Mouse (Mus musculus): ENCODE measurements at regions not wholly inside any gene's neighbourhood (a gene's known extent, or its start where the extent isn't known, plus 50 kb on each side); places are given as distances from the start of the nearest gene placed in this dataset.

DNA sequence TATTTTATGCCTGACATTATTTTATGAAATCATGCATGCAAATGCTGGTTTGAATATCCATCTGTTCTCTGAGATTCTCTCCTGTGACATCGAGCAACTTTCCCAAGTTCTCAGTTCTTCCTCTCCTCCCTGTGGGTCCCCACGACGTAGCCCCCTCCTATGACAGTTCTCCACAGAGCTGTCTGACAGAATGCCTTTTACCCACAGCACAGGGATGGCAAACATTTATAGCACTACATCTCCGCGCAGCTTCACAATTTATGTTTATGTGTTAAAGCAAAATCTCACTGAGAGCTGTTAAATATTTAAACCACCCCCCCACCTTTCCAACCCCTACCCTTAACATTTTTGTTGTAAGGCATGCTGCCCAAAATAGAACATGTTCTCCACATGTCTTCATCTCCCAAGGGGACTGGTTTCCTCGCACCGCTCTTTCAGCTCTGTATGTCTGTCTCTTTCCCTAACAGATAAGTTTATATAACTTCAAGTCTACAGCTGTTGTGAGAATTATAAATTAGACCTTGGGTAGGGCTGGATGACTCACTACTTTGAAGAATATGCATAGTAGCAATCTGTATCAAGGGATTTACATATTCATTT is 63.5 kb upstream of the Ndst3 start:
- in situ Hi-C loops (cut with MboI; ENCODE audit: low pct_unique_long_range_greater_than_20kb in 1 of 2, low sequenced_read_pairs in 2 of 2, unreplicated experiment in 1 of 2) = no loop called here

DNA sequence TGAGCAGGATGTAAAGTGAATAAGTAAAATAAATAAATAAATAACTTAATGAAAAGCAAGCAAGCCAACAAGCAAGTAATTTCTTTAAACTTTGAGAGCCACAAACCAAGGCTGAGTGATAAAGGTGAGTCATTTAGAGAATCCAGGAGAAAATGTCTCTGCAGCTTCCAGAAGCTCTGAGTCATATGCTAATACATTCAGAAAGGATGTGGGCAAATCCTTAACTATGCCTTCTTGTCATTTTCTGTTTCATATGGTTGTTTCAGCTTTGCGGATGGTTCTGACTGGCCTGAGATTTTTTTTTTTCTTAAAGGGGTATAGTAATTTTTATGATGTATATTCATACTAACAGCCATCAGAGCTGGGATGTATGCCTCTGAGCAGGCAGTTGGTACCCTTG is 64.3 kb upstream of the Ndst3 start:
- in situ Hi-C loops (cut with MboI; ENCODE audit: low pct_unique_long_range_greater_than_20kb in 1 of 2, low sequenced_read_pairs in 2 of 2, unreplicated experiment in 1 of 2) = no loop called here

DNA sequence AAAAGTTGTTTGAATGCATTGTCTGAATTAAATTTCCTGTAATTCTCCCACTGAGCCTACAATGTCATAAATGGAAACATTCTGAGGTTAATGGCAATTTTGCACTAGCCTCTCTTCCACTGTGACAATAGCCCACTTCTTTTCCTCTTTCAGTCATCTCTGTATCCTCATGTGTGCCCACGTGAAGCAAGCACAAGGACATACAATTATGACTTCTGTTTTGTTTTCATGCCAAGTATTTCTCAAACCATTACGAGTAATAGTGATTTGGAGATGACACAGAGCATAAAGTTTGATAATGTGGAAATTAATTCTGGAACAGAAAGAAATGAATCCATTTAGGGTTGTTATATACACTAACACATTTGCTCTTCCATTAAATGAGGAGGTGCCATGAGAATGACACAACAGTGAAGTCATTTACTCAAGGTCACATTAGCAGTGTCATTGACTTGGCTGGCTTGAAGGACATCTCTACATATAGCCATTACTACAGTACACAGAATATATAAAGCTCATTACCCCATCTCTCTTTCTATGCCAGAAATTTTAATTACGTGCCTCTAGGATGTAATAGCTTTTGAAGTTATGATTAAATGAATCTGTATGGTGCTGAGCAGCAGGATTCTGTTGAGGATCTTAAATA is 75.4 kb upstream of the Ndst3 start:
- in situ Hi-C loops (cut with MboI; ENCODE audit: low pct_unique_long_range_greater_than_20kb in 1 of 2, low sequenced_read_pairs in 2 of 2, unreplicated experiment in 1 of 2) = no loop called here

DNA sequence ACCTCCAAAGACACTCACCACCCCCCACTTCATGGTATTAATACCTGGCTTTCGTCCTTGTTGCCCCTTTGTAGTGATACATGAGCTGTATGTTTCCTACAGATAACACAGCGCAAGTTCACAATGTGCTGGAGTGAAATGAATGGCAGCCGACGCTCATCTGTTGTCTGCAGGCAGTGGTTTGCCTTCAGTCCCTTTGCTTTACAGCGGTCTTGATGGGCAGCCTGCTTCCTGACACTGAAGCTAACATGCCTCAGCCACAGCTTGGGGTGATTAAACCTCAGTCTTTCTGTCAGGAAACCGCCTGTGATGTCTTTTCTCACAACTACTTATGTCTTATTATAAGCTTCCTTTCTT is 75.9 kb upstream of the Ndst3 start:
- in situ Hi-C loops (cut with MboI; ENCODE audit: low pct_unique_long_range_greater_than_20kb in 1 of 2, low sequenced_read_pairs in 2 of 2, unreplicated experiment in 1 of 2) = no loop called here

DNA sequence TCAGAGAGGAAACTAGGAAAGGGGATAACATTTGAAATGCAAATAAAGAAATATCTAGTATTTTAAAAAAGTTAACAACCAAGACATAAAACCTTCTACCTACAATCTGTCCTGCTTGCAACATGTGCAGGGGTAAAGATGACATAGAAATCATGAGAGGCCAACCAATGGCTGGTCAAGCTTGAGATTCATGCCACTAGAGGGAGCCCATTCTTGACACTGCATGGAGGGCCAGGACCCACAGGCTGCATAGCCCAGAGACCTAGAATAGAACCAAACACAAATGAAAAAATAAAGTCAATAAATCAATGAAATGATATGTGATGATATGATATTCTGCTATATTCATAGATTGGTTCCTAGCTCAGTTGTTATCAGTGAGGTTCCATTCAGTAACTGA is 89.9 kb upstream of the Ndst3 start:
- in situ Hi-C loops (cut with MboI; ENCODE audit: low pct_unique_long_range_greater_than_20kb in 1 of 2, low sequenced_read_pairs in 2 of 2, unreplicated experiment in 1 of 2) = no loop called here

DNA sequence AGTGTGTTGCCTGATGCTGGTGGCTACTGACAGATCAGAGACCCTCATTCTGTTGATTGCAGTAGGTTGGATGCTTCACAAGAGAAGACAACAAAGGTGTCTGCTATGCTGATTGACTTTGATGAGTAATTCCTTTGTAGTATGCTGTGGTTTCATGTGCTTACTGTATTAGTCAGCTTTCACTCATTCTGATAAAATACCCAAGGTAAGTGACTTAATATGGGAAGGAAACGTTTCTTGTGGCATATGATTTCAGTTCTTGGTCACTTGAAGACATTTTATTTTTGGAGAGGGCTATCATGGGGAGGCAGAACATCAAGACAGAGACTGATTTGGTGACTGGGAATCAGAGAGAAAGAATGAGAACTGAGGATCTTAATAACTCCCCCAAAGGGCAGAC is 90.9 kb upstream of the Ndst3 start:
- in situ Hi-C loops (cut with MboI; ENCODE audit: low pct_unique_long_range_greater_than_20kb in 1 of 2, low sequenced_read_pairs in 2 of 2, unreplicated experiment in 1 of 2) = no loop called here

DNA sequence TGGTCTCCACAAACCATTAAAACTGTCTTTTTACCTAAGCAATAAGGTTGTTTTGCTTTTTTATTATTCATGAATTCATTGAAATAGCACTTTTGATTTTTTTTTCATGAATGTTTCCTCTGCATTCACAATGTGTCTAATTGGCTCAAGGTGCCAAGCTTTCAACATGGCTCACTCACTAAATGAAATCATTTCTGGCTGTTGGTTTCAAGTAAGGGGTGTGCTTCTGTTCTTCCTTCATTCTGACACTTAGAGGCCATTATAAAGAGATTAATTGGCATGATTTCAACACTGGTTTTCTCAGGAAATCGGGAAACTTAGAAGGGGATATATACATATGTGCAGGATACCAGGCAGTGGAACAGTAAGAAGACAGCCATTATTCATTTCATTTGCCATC is 93.5 kb upstream of the Ndst3 start:
- in situ Hi-C loops (cut with MboI; ENCODE audit: low pct_unique_long_range_greater_than_20kb in 1 of 2, low sequenced_read_pairs in 2 of 2, unreplicated experiment in 1 of 2) = no loop called here

DNA sequence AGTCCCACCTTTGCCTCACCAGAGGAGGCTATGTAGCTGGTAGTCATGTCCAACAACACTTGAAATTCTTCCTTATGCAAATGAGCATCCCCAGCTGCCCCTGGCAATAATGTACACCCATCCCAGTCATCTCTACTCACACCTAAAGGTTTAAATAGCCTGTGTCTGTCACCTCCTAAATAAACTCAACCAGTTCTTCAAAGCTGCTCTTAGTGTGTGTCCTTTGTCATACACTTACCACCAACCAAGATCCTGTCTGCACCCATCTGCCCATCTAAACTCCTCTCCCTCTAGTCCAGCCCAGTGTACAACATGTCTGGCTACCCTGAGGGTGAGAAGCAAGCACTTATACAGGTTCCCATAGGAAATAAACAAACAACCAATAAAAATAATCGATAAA is 103.4 kb upstream of the Ndst3 start:
- in situ Hi-C loops (cut with MboI; ENCODE audit: low pct_unique_long_range_greater_than_20kb in 1 of 2, low sequenced_read_pairs in 2 of 2, unreplicated experiment in 1 of 2) = no loop called here

DNA sequence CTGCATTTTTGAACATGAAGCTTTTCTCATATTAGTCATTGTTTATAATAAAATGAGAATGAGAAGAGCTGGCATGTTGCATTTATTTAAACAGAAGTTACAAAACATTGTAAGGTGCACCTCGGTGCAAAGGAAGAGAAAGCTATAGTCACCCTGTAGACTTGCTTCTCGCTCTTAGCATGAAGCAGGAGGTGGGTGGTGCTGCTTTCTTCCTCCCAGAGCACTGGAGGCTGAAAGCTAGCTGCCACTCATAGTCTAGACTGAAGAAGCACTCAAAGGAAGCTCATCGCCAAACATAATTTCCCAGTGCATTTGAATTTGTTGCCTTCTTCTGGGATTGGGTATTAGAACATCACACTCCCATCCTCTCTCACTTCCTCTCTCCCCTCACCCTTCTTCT is 114.7 kb upstream of the Ndst3 start:
- in situ Hi-C loops (cut with MboI; ENCODE audit: low pct_unique_long_range_greater_than_20kb in 1 of 2, low sequenced_read_pairs in 2 of 2, unreplicated experiment in 1 of 2) = no loop called here

DNA sequence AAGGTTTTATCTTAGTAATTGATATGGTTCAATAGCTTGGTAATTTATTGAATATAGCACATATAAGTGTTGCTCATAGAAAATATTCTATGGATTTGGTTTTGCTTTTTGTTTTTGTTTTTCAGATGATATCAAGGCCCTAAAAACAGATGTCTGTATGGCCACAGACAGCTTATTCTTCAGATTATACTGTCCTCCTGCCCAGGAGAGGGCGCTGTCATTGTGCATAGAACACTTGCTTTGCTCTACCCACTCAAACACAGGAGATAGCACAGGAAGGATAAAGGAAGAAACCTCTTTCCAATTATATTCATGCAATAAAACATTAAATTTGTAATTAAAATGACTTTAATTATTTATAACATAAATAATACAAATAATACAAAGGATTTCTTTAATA is 115.4 kb upstream of the Ndst3 start:
- in situ Hi-C loops (cut with MboI; ENCODE audit: low pct_unique_long_range_greater_than_20kb in 1 of 2, low sequenced_read_pairs in 2 of 2, unreplicated experiment in 1 of 2) = no loop called here

DNA sequence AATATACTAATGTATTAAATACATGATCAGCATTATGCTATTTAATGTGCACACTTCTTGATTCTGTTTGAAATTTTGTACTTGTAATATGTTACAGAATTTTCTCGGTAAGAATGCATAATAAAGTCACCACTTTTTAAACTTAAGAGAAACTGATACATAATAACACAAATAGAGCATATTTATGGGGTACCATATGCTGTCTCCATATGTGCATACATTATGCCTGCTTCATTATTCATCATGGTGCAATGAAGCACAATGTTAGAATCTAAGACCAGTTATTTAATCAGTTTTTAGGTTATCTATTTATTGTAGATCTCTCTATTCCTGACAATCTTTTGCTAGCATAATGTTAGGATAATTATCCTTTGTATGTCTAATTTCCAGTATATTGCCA is 115.9 kb upstream of the Ndst3 start:
- in situ Hi-C loops (cut with MboI; ENCODE audit: low pct_unique_long_range_greater_than_20kb in 1 of 2, low sequenced_read_pairs in 2 of 2, unreplicated experiment in 1 of 2) = no loop called here

DNA sequence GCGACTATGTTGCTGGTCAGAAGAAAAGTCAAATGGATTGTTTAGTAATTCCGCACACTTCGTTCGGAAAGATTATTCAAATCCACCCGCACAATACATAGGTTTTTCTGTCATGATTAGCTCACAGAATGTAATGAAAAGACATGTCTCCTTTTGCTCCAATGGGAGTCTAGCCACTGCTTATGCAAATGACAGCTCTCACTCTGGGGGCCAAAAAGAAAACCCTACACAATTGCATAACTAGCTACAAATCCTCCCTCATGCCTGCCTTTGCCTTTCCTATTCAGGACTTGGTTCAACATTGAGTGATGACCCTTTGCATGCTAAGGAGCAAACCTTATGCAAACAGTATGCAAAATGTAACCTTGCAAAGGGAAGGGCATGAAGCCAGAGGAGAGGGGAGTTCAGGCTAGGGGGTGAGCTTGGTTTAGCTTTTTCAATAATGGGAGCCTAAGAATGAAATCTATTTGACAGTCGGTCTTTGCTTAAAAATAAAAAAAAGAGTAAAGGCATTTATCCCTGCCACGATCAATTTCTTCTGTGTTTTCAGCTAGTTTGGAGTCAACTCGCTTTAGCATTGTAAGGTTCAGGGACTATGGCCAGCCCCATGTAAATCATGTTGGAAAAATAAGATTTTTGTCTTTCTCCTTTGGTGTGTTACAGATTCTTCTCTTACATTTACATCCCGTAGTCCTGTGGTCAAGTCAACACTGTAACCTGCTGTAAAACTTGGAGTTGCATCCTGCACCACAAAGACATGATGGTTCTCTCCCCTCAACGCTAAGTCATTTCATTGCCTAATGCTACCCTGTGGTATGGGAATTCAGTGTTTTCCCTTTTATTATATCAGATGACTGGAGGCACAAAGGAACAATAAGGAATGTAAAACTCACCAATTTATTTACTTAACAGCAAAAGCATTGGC is 119.6 kb upstream of the Ndst3 start:
- in situ Hi-C loops (cut with MboI; ENCODE audit: low pct_unique_long_range_greater_than_20kb in 1 of 2, low sequenced_read_pairs in 2 of 2, unreplicated experiment in 1 of 2) = no loop called here

DNA sequence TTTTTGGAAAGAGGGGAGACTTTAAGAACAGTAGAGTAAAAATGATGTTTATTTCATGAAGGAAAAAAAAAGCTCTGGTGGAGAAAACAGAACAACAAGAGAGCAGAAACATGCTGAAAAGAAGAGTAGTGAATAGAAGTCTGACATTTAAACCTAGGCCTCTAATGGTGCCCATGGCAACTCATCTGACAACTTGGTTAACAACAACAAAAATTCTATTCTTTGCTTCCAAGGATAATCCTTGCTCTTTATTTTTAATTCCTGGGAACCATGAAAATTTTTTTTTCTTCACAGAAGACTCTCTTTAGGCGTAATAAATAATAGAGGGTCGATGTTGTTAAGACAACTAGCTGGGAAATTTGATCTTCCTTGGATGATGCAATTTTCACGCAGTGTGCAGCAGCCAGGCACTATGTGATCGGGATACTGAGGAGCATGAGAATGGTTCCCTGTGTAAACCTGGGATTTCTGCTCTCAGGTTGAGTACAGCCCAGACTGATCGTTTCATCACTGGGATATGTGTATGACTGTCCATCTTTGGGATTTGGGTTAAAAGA is 120.4 kb upstream of the Ndst3 start:
- in situ Hi-C loops (cut with MboI; ENCODE audit: low pct_unique_long_range_greater_than_20kb in 1 of 2, low sequenced_read_pairs in 2 of 2, unreplicated experiment in 1 of 2) = no loop called here

DNA sequence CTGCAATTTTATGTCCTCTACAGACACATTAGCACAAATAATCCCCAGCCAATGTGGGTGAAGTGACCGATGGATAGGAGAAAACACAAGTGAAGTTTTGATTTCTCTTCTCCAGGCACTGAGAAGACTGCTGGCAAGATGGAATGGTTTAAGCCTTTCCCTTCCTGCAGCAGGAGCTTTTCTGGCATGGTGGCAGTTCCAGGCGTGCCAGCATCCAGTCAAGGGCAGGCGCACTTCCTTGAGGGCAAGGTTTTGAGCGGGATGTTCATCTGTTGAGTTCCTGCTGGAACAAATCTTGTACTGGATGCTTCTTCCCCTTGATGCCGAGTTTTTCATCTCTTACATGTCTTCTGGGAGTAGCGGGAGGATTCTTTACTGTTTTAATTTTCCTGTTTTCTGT is 138.1 kb upstream of the Ndst3 start:
- in situ Hi-C loops (cut with MboI; ENCODE audit: low pct_unique_long_range_greater_than_20kb in 1 of 2, low sequenced_read_pairs in 2 of 2, unreplicated experiment in 1 of 2) = no loop called here

DNA sequence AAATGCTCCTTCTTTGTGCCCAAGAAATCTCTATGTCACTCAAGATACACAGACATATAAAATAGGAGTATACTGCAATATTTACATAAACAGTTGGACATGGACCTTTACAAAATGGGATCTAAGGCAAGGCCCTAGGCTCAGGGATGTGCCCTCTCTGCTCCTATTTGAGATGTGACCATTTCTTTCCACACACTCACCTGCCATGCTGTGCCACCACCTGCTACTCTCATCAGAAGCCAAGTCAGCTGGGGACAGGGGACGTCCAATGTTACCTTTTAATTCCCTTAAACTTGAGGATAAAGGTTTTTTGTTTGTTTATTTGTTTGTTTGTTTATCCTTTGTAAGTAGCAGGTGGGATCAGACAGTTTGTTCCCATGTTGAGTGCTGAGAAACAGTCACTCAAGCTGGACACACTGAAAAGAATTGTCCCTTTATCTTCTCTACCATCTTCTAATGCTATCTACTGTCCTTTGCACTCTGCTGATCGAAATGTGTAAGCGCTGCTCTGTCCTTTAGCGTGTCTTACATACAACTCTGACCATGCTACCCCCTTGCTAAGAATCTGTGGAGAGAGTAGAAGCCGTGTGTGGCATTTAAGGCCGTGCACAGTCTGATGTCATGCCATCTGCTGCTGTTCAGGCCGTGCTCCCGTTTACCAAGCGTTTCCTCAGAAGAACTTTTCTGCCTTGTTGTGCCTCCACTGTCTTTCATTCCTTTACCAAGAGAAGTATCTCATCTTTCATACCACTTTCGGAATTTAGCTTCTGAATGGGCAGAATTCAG is 147.9 kb upstream of the Ndst3 start:
- in situ Hi-C loops (cut with MboI; ENCODE audit: low pct_unique_long_range_greater_than_20kb in 1 of 2, low sequenced_read_pairs in 2 of 2, unreplicated experiment in 1 of 2) = no loop called here

DNA sequence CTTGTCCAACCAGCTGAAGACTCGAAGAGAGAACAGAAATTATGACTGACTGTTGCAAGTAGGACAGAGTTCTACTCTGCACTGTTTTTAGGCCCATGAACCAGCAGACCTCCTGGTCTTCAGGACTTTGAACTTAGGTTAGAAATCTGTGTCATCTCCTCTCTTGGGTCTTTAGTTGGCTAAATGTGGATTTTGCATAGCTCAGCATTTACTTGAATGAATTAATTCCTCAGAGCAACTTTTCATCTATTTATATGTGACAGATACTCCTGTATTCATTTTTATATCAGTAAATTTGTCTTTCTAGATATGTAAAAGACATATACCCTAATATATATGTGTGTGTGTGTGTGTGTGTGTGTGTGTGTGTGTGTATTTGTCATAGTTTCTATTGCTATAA is 155.9 kb upstream of the Ndst3 start:
- in situ Hi-C loops (cut with MboI; ENCODE audit: low pct_unique_long_range_greater_than_20kb in 1 of 2, low sequenced_read_pairs in 2 of 2, unreplicated experiment in 1 of 2) = no loop called here

DNA sequence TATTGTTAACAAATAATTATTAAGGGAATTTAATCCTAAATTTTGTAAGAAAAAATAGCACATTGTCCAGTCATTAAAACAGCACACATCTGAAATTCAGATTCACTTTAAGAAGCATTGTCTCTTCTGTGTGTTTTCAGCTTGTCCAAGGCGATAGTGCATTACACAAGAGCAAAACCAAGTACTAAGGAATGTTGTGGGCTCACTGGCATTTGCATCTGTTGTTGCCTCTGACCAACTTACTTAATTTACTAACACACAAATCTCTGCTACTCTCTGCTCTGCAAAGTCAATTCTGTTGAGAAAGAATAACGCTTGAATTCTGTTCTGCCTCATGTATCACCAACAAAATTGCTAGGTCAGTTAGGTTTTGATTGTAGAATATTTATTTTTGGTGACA is 158.0 kb upstream of the Ndst3 start:
- in situ Hi-C loops (cut with MboI; ENCODE audit: low pct_unique_long_range_greater_than_20kb in 1 of 2, low sequenced_read_pairs in 2 of 2, unreplicated experiment in 1 of 2) = no loop called here

DNA sequence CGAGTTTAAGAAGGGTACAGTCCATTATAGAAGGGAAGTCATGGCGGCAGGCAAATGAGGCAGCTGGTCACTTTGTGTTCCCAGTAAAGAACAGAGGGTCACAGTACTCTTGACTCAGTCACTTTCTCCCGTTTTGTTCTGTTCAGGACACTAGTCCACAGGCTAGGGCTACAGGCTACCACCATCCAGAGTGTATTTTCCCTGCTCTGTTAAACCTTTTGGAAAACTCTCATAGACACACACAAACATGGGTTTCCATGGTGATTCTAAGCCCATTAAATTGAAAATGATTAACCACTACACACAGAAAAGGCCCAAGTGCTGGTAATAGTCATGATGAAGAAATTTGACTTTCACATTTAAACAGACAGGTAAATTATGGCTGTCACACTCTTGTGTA is 162.2 kb upstream of the Ndst3 start:
- in situ Hi-C loops (cut with MboI; ENCODE audit: low pct_unique_long_range_greater_than_20kb in 1 of 2, low sequenced_read_pairs in 2 of 2, unreplicated experiment in 1 of 2) = no loop called here

DNA sequence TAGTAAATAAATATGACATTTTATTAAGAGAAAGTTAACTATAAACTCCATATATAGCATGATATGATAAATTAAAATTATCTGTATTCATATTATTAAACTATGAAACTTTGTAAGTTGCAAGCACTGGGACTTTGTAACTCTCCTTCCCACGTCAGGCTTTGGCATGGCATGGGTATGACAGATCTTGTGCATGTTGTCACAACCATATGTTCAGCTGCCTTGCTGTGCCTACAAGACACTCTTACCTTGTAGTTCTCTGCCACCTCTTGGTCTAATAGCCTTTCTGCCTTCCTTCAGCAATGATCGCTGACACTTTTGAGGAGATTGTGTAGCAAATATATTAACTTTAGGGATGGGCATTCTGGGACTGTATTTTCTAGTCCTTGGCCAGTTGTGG is 183.1 kb upstream of the Ndst3 start:
- in situ Hi-C loops (cut with MboI; ENCODE audit: low pct_unique_long_range_greater_than_20kb in 1 of 2, low sequenced_read_pairs in 2 of 2, unreplicated experiment in 1 of 2) = no loop called here
